Mouse (Mus musculus): ENCODE measurements around the gene Papolg.
"Not testable (repeated sequence)": the region's sequence is repeated elsewhere in the genome, so short reads cannot be mapped to it uniquely, and the experiment has no call there.

DNA sequence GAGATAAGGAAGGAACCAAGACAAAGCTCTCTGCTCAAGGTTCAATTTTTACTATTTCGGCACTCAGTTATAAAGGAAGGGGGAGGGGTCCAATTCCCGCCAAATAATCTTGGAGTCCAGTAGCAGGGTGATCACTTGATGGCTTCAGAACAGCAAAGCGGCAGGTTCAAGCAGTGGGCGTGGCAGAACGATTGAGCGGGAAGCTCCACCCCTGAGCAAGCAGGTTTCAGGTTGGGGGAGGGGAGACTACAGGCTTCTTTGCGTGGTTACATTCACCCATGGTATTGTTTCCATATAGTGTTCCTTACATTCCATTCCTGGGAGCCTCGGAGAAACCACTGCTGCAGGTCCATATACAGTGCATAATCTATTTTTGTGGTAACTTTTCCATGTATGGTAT, 33.1 kb upstream of the Papolg start:
- TF ChIP-seq CTCF (IDR thresholded peaks at IDR 0.05; ENCODE audit: insufficient read depth, low read length); POLR2A (IDR thresholded peaks at IDR 0.05; ENCODE audit: borderline replicate concordance, extremely low read depth, low read depth, low read length): not testable (repeated sequence)
